Mouse (Mus musculus) limb, embryonic 12.5 days (tissue): ENCODE measurements around the gene Mep1a. TPM values are rescaled to one million over a fixed set of nuclear protein-coding genes. Genes with fewer than 3 reads are reported as not detected.

Experiments used
- polyA plus RNA-seq: library from polyadenylated mRNA; unstranded; fragments of >200 nt; fragmentation: Nextera tagmentation; extraction: Ambion mirVana; gene quantifications from 2 replicates; pipeline ENCODE4 v1.2.1, GENCODE M21; 2016

The Mep1a gene
- polyA plus RNA-seq, 1 experiment from 2014 or later = not detected

Other genes with a start within 250 kb of the Mep1a start
- not detected in 2 replicates for gene Adgrf1, start 232.5 kb downstream of the Mep1a start, polyA plus RNA-seq
- gene Adgrf5, start 142.4 kb downstream of the Mep1a start, polyA plus RNA-seq = 10.2 and 12.2 TPM in 2 replicates
- gene Ankrd66, start 40.8 kb upstream of the Mep1a start, polyA plus RNA-seq = not detected in 2 replicates
- gene Pla2g7, start 65.3 kb upstream of the Mep1a start, polyA plus RNA-seq = 6.4 and 7.6 TPM in 2 replicates
- 0.04 TPM in 1 of 2 replicates, not detected in the other for gene Tdrd6, start 127.5 kb upstream of the Mep1a start, polyA plus RNA-seq
- 49.3 and 55.9 TPM in 2 replicates for gene Slc25a27, start 164.4 kb upstream of the Mep1a start, polyA plus RNA-seq
- 29.1 and 30.5 TPM in 2 replicates for gene Cyp39a1, start 164.6 kb upstream of the Mep1a start, polyA plus RNA-seq